Mouse (Mus musculus) stomach, postnatal 0 days (tissue): ENCODE measurements around the gene Jdp2.

Experiments
- CTCF ChIP-seq: IDR thresholded peaks from 2 replicates; pipeline ENCODE4 v1.5.1; 2016; ENCODE audit warnings: antibody characterized with exemption, low read depth, mild to moderate bottlenecking, moderate library complexity
- EP300 ChIP-seq: optimal IDR thresholded peaks from 2 replicates; pipeline ENCODE3; 2016; ENCODE audit warnings: antibody characterized with exemption

- TF ChIP-seq CTCF (no peak), EP300 (no peak)
These were observed 33.4 kb upstream of the Jdp2 start for GRCm38 (mm10) chr12:85565441-85565840.
